Mouse (Mus musculus): ENCODE results near the gene Snx14. TPM values are rescaled to one million over a fixed set of nuclear protein-coding genes. Genes with fewer than 3 reads are reported as not detected.

Gene Snx14
- polyA plus RNA-seq, 1 experiment from 2014 or later = 36.2 TPM

GRCm38 (mm10) chr9:88332447-88332846, 106.3 kb downstream of the Snx14 start:
- no peaks in the 10 kb centered on the region; the same call in none of the 2 replicates for H3K27me3 ChIP-seq (replicated peaks)
- H3K27ac ChIP-seq = no peak overlapping the region
- H3K9me3 ChIP-seq = no peaks in the 10 kb centered on the region
- H3K36me3 ChIP-seq (replicated peaks) = no peaks in the 10 kb centered on the region
- H3K4me3 ChIP-seq = no peak overlapping the region
- H3K4me2 ChIP-seq = no peak overlapping the region
- ATAC-seq (replicated peaks) = no peak
- 14% methylated on average over 3 of the region's 3 CpGs for WGBS
- peaks cover 8% of the 10 kb centered on the region; the same call in 1 of the 2 replicates for H3K4me1 ChIP-seq
- no peak overlapping the region for H3K9ac ChIP-seq

- H3K9ac ChIP-seq = no peak overlapping the region
- peaks cover 12% of the 10 kb centered on the region; the same call in 1 of the 2 replicates for H3K4me1 ChIP-seq
- ATAC-seq (replicated peaks) = no peak
- no peaks in the 10 kb centered on the region; the same call in none of the 2 replicates for H3K27me3 ChIP-seq (replicated peaks)
- H3K36me3 ChIP-seq (replicated peaks) = no peaks in the 10 kb centered on the region
- no peaks in the 10 kb centered on the region for H3K9me3 ChIP-seq
- WGBS = 71% methylated on average over 3 of the region's 3 CpGs
- no peak overlapping the region for H3K27ac ChIP-seq
- H3K4me2 ChIP-seq = no peak overlapping the region
- H3K4me3 ChIP-seq = no peak overlapping the region
These were observed 108.4 kb downstream of the Snx14 start for GRCm38 (mm10) chr9:88330316-88330715.

GRCm38 (mm10) chr9:88329166-88329748, 109.5 kb downstream of the Snx14 start:
- no peak overlapping the region for H3K4me3 ChIP-seq
- H3K4me2 ChIP-seq = no peak overlapping the region
- no peaks in the 10 kb centered on the region for H3K9me3 ChIP-seq
- H3K9ac ChIP-seq = no peak overlapping the region
- H3K36me3 ChIP-seq (replicated peaks) = no peaks in the 10 kb centered on the region
- no peak for ATAC-seq (replicated peaks)
- peaks cover 12% of the 10 kb centered on the region; the same call in 1 of the 2 replicates for H3K4me1 ChIP-seq
- no peaks in the 10 kb centered on the region; the same call in none of the 2 replicates for H3K27me3 ChIP-seq (replicated peaks)
- no peak overlapping the region for H3K27ac ChIP-seq
- 44% methylated on average over 10 of the region's 10 CpGs for WGBS

- 15% methylated on average over 5 of the region's 5 CpGs for WGBS
- Histone ChIP-seq H3K36me3 (replicated peaks) (no peaks in the 10 kb centered on the region), H3K4me3 (no peak overlapping the region), H3K27ac (no peak overlapping the region), H3K9ac (no peak overlapping the region), H3K27me3 (replicated peaks) (no peaks in the 10 kb centered on the region; the same call in none of the 2 replicates), H3K4me2 (no peak overlapping the region), H3K9me3 (no peaks in the 10 kb centered on the region), H3K4me1 (peaks cover 12% of the 10 kb centered on the region; the same call in 1 of the 2 replicates)
- ATAC-seq (replicated peaks) = no peak
These were observed 110.1 kb downstream of the Snx14 start for GRCm38 (mm10) chr9:88328666-88329065.

GRCm38 (mm10) chr9:88326930-88327901, 111.5 kb downstream of the Snx14 start, which contains the start of gene Nt5e:
Nt5e (plus strand) TSS chr9:88327197.
- H3K4me2 ChIP-seq = peak within 1 kb of the TSS; percentile 92
- H3K4me1 ChIP-seq = peaks cover 8% of the 10 kb centered on the region; the same call in 1 of the 2 replicates

More at GRCm38 (mm10) chr9:88326930-88327901, 111.5 kb downstream of the Snx14 start, which contains the start of gene Nt5e:
- WGBS = under 1% methylated on average over 63 of the region's 66 CpGs
- Histone ChIP-seq H3K36me3 (replicated peaks) (no peaks in the 10 kb centered on the region), H3K9me3 (no peaks in the 10 kb centered on the region), H3K9ac (peak within 1 kb of the TSS; percentile 63), H3K4me3 (peak within 1 kb of the TSS; percentile 61), H3K27me3 (replicated peaks) (no peaks in the 10 kb centered on the region; the same call in 1 of the 2 replicates), H3K27ac (no peak within 1 kb of the TSS)
- ATAC-seq (replicated peaks) = peak; percentile 93

Other genes with a start within 250 kb of the Snx14 start
- 0.95 and 1.3 TPM in 2 replicates for gene Nt5e, start 111.8 kb downstream of the Snx14 start, polyA plus RNA-seq (2015; fragmentation: Nextera tagmentation; extraction: Ambion mirVana)
- gene Gm20537, start 17.7 kb upstream of the Snx14 start, polyA plus RNA-seq (2015; fragmentation: Nextera tagmentation; extraction: Ambion mirVana) = 0.50 and 1.0 TPM in 2 replicates
- gene Syncrip, start 43.6 kb upstream of the Snx14 start, polyA plus RNA-seq (2015; fragmentation: Nextera tagmentation; extraction: Ambion mirVana) = 75.2 and 82.5 TPM in 2 replicates
- gene Zfp949, start 109.1 kb upstream of the Snx14 start, polyA plus RNA-seq (2015; fragmentation: Nextera tagmentation; extraction: Ambion mirVana) = 21.2 and 22.2 TPM in 2 replicates
- gene Trim43a, start 141.9 kb upstream of the Snx14 start, polyA plus RNA-seq (2015; fragmentation: Nextera tagmentation; extraction: Ambion mirVana) = 0.17 and 0.19 TPM in 2 replicates